In genomic region chrX:100797851-100798527, GRCm38 (mm10) we compare ENCODE assay signal across 20 mouse cellular contexts. TPM values are rescaled to one million over a fixed set of nuclear protein-coding genes. Genes with fewer than 3 reads are reported as not detected.
DNase-seq lines count a peak whose midpoint lies in the region; ATAC-seq and TF ChIP-seq lines count a peak whose summit lies in the region.
"Had no signal": no experiment of that assay in that cellular context is flagged by ENCODE, and none has a peak within 500 bp of the region (broad histone marks: within the 10 kb centered on the region; RNA-seq: fewer than 3 reads in every experiment).

No protein-coding gene starts in this region.

- no peak overlapping the region for H3K4me3 ChIP-seq in intestine, embryonic 16.5 days (ENCODE audit: low read length)
- H3K4me3 ChIP-seq in small intestine, adult 2 months (ENCODE audit: low read depth, low read length): peak overlapping the region; percentile 49
- no peak overlapping the region for H3K4me3 ChIP-seq in midbrain, embryonic 14.5 days (replicated peaks; ENCODE audit: low read depth, low read length)
- H3K4me3 ChIP-seq: embryonic facial prominence, embryonic 13.5 days; hindbrain, embryonic 13.5 days; limb, embryonic 10.5 days; liver, embryonic 12.5 days; lung, embryonic 15.5 days had no signal

- peak; percentile 85 for ATAC-seq in frontal cortex, adult (ENCODE audit: low TSS enrichment)
- peak; percentile 78 for ATAC-seq in intestine, embryonic 16.5 days
- no peak for ATAC-seq in midbrain, embryonic 14.5 days (ENCODE audit: low FRiP score, low TSS enrichment)
- ATAC-seq: activated CD4-positive, CD25-positive, alpha-beta regulatory T cell, adult 4 months; liver, embryonic 12.5 days had no signal

- H3K9ac ChIP-seq in intestine, embryonic 16.5 days (ENCODE audit: low read depth, low read length): no peak overlapping the region
- H3K9ac ChIP-seq in midbrain, embryonic 14.5 days (replicated peaks; ENCODE audit: low read length): no peak overlapping the region
- H3K9ac ChIP-seq: embryonic facial prominence, embryonic 13.5 days; hindbrain, embryonic 13.5 days; liver, embryonic 12.5 days; lung, embryonic 15.5 days had no signal

- no peaks in the 10 kb centered on the region for H3K36me3 ChIP-seq in intestine, embryonic 16.5 days (ENCODE audit: control insufficient read depth, insufficient read depth, low read length)
- H3K36me3 ChIP-seq in small intestine, adult 2 months (ENCODE audit: control insufficient read depth, insufficient read depth, low read length): peaks cover 10% of the 10 kb centered on the region
- H3K36me3 ChIP-seq in midbrain, embryonic 14.5 days (ENCODE audit: control insufficient read depth, insufficient read depth, low read length): peaks cover 15% of the 10 kb centered on the region
- H3K36me3 ChIP-seq: liver, embryonic 12.5 days; lung, embryonic 15.5 days had no signal

- 0 out of 2 replicates have a peak, but pooled peaks cover 3% of the 10 kb centered on the region for H3K4me1 ChIP-seq in intestine, embryonic 16.5 days (ENCODE audit: control insufficient read depth, insufficient read depth, low read length)
- H3K4me1 ChIP-seq in small intestine, adult 2 months (ENCODE audit: control insufficient read depth, insufficient read depth, insufficient read length, low read length): peaks cover 19% of the 10 kb centered on the region; the same call in 1 of the 2 replicates
- no peaks in the 10 kb centered on the region for H3K4me1 ChIP-seq in midbrain, embryonic 14.5 days (ENCODE audit: control insufficient read depth, insufficient read depth, low read length)
- H3K4me1 ChIP-seq: limb, embryonic 10.5 days; liver, embryonic 12.5 days had no signal

- peak; percentile 44; the same call in 1 of the 2 replicates for TF ChIP-seq CTCF in small intestine, adult 2 months (IDR thresholded peaks at IDR 0.05; ENCODE audit: extremely low read depth, insufficient read length, insufficient replicate concordance, low read depth, low read length)

- peak overlapping the region; percentile 79 for H3K27ac ChIP-seq in intestine, embryonic 16.5 days (ENCODE audit: low read length)
- H3K27ac ChIP-seq in small intestine, adult 2 months (ENCODE audit: insufficient read depth, low read depth, low read length): peak overlapping the region; percentile 100
- no peak overlapping the region for H3K27ac ChIP-seq in midbrain, embryonic 14.5 days (replicated peaks; ENCODE audit: low read depth, low read length)
- H3K27ac ChIP-seq: embryonic facial prominence, embryonic 13.5 days; hindbrain, embryonic 13.5 days; limb, embryonic 10.5 days; liver, embryonic 12.5 days; lung, embryonic 15.5 days had no signal

- no peak; the same call in 1 of the 2 replicates for TF ChIP-seq POLR2A in small intestine, adult 2 months (IDR thresholded peaks at IDR 0.05; ENCODE audit: low read depth, low read length)

- 59% methylated on average over 7 of the region's 7 CpGs for WGBS in intestine, embryonic 16.5 days
- WGBS in small intestine, adult 2 months: 61% methylated on average over 7 of the region's 7 CpGs
- WGBS in midbrain, embryonic 14.5 days: 80% methylated on average over 7 of the region's 7 CpGs

- no peak overlapping the region for H3K4me2 ChIP-seq in intestine, embryonic 16.5 days (ENCODE audit: low read depth, low read length)
- H3K4me2 ChIP-seq in midbrain, embryonic 14.5 days (ENCODE audit: low read length): no peak overlapping the region
- H3K4me2 ChIP-seq: embryonic facial prominence, embryonic 13.5 days; hindbrain, embryonic 13.5 days; liver, embryonic 12.5 days; lung, embryonic 15.5 days had no signal

- no peak for DNase-seq in frontal cortex, postnatal 10 days (ENCODE audit: low spot score in 2 of 2)
- peak; percentile 61 for DNase-seq in left cerebral cortex, adult 11 months (ENCODE audit: low spot score)
- no peak for DNase-seq in left cerebral cortex, postnatal 10 days (ENCODE audit: extremely low spot score in 1 of 2, low spot score in 2 of 2)
- no peak for DNase-seq in midbrain, embryonic 14.5 days
- no peak for DNase-seq in kidney, adult 11 months
- DNase-seq: cerebellum, adult 11 months; cerebellum, postnatal 25 days; gastrocnemius, postnatal 10 days; kidney, adult 2 months; kidney, postnatal 4 days; thymus, adult 2 months had no signal

- no peaks in the 10 kb centered on the region for H3K9me3 ChIP-seq in intestine, embryonic 16.5 days (ENCODE audit: control insufficient read depth, low read length)
- H3K9me3 ChIP-seq in midbrain, embryonic 14.5 days (ENCODE audit: control insufficient read depth, low read length): no peaks in the 10 kb centered on the region
- H3K9me3 ChIP-seq: embryonic facial prominence, embryonic 13.5 days; hindbrain, embryonic 13.5 days; limb, embryonic 10.5 days; liver, embryonic 12.5 days; lung, embryonic 15.5 days had no signal

- H3K27me3 ChIP-seq in intestine, embryonic 16.5 days (replicated peaks; ENCODE audit: control insufficient read depth, insufficient read depth, low read length): no peaks in the 10 kb centered on the region
- H3K27me3 ChIP-seq in small intestine, adult 2 months (ENCODE audit: control insufficient read depth, insufficient read depth, low read length): no peaks in the 10 kb centered on the region
- no peaks in the 10 kb centered on the region for H3K27me3 ChIP-seq in midbrain, embryonic 14.5 days (ENCODE audit: control insufficient read depth, insufficient read depth, low read length)
- H3K27me3 ChIP-seq: hindbrain, embryonic 13.5 days had no signal

- intact Hi-C loops in left cerebral cortex, postnatal 10 days (cut with DNase I): no loop called here

RNA-seq across cellular contexts. Expression of gene Dlg3, which starts 30.5 kb away (rescaled TPM):
- total RNA-seq in left cerebral cortex, postnatal 10 days (2021): 100 to 1,000 TPM; 144 to 152 TPM
- polyA plus RNA-seq in intestine, embryonic 16.5 days (2015; fragmentation: Nextera tagmentation; extraction: Ambion mirVana): 8.5 and 11.0 TPM in 2 replicates
- polyA plus RNA-seq in small intestine, adult 2 months (2012; rRNA removed): 10.7 and 28.8 TPM in 2 replicates
- polyA plus RNA-seq in midbrain, embryonic 14.5 days (2014; fragmentation: Nextera tagmentation; extraction: Ambion mirVana): 13.0 and 14.8 TPM in 2 replicates
